ENCODE assay signal across 17 mouse cellular contexts in genomic region chr8:117503405-117504069, GRCm38 (mm10).
"Had no signal": no experiment of that assay in that cellular context is flagged by ENCODE, and none has a peak within 500 bp of the region (broad histone marks: within the 10 kb centered on the region; RNA-seq: fewer than 3 reads in every experiment).

No protein-coding gene starts in this region.

- H3K27me3 ChIP-seq: stomach, embryonic 15.5 days had no signal

- H3K4me2 ChIP-seq: lung, embryonic 14.5 days; midbrain, embryonic 13.5 days; midbrain, embryonic 15.5 days; neural tube, embryonic 13.5 days; neural tube, embryonic 15.5 days; stomach, embryonic 15.5 days had no signal

- H3K27ac ChIP-seq: liver, embryonic 14.5 days; midbrain, embryonic 10.5 days; midbrain, embryonic 13.5 days; midbrain, embryonic 15.5 days; neural tube, embryonic 13.5 days; neural tube, embryonic 15.5 days; stomach, embryonic 15.5 days; stomach, postnatal 0 days had no signal

- H3K9ac ChIP-seq: liver, embryonic 14.5 days; lung, embryonic 14.5 days; midbrain, embryonic 13.5 days; midbrain, embryonic 15.5 days; neural tube, embryonic 13.5 days; neural tube, embryonic 15.5 days; stomach, embryonic 15.5 days had no signal

- H3K9me3 ChIP-seq: midbrain, embryonic 10.5 days; midbrain, embryonic 13.5 days; midbrain, embryonic 15.5 days; neural tube, embryonic 13.5 days; neural tube, embryonic 15.5 days; stomach, embryonic 15.5 days had no signal

- ATAC-seq: midbrain, embryonic 13.5 days; midbrain, embryonic 15.5 days had no signal

- H3K36me3 ChIP-seq: midbrain, embryonic 10.5 days; midbrain, embryonic 13.5 days; midbrain, embryonic 15.5 days; neural tube, embryonic 13.5 days; neural tube, embryonic 15.5 days; stomach, embryonic 15.5 days had no signal

- DNase-seq: lung, adult 18-20 months; lung, embryonic 14.5 days; lung, postnatal 10 days; lung, postnatal 4 days; retina, postnatal 1 day; right cerebral cortex, postnatal 14 days; thymus, adult 2 months; thymus, postnatal 36 days had no signal

- H3K4me3 ChIP-seq: midbrain, embryonic 10.5 days; midbrain, embryonic 13.5 days; midbrain, embryonic 15.5 days; myocyte; neural tube, embryonic 13.5 days; neural tube, embryonic 15.5 days; stomach, embryonic 15.5 days had no signal
